Mouse (Mus musculus) forebrain, postnatal 0 days (tissue): ENCODE data around the gene Cab39. TPM values are rescaled to one million over a fixed set of nuclear protein-coding genes. Genes with fewer than 3 reads are reported as not detected.

Source experiments
- ATAC-seq: fragments of 200-750 bp; cut with Nextera tagmentation; 2 replicates; pipeline ENCODE4 v1.8.0; 2017; ENCODE audit warnings: mild to moderate bottlenecking, moderate library complexity
- DNase-seq: peaks from one replicate; pipeline ENCODE4 v3.0.0-alpha.2; 2015
- H3K27ac ChIP-seq: fragments of 300-500 bp; sonication (generic); 2 replicates; pipeline ENCODE4 v1.5.1; 2014; ENCODE audit warnings: low read depth, mild to moderate bottlenecking, antibody characterized with exemption, low read length, moderate library complexity, mixed read lengths
- H3K27me3 ChIP-seq: fragments of 300-500 bp; sonication (generic); 2 replicates; pipeline ENCODE4 v1.6.1; 2014; ENCODE audit warnings: mild to moderate bottlenecking, low read length, mixed read lengths; ENCODE audit not compliant: insufficient read depth
- H3K36me3 ChIP-seq: fragments of 300-500 bp; sonication (generic); 2 replicates; pipeline ENCODE4 v1.6.1; 2014; ENCODE audit warnings: mild to moderate bottlenecking, moderate library complexity; ENCODE audit not compliant: insufficient read depth
- H3K4me1 ChIP-seq: fragments of 300-500 bp; sonication (generic); 2 replicates; pipeline ENCODE4 v1.6.1; 2014; ENCODE audit warnings: antibody characterized with exemption; ENCODE audit not compliant: insufficient read depth
- H3K4me2 ChIP-seq: fragments of 300-500 bp; sonication (generic); 2 replicates; pipeline ENCODE4 v1.6.1; 2014; ENCODE audit warnings: low read depth, mild to moderate bottlenecking, moderate library complexity
- H3K4me3 ChIP-seq: fragments of 300-500 bp; sonication (generic); 2 replicates; pipeline ENCODE4 v1.5.1; 2014; ENCODE audit warnings: low read depth, low read length, mixed read lengths
- H3K9ac ChIP-seq: fragments of 300-500 bp; sonication (generic); 2 replicates; pipeline ENCODE4 v1.6.1; 2014; ENCODE audit warnings: mild to moderate bottlenecking
- H3K9me3 ChIP-seq: fragments of 300-500 bp; sonication (generic); 2 replicates; pipeline ENCODE4 v1.6.1; 2016; ENCODE audit warnings: low read length
- CTCF ChIP-seq: sonication (generic); IDR thresholded peaks from 2 replicates; pipeline ENCODE4 v1.5.1; 2016; ENCODE audit warnings: antibody characterized with exemption, control low read depth, low read depth
- WGBS: fragments of 180-500 bp; shearing (Covaris S2); extraction: QIAGEN DNeasy Blood & Tissue Kit; methylation state at CpG from one replicate; pipeline ENCODE4 v1.1.7; 2014; 5-methylcytosine and 5-hydroxymethylcytosine counted together
- polyA plus RNA-seq: library from polyadenylated mRNA; unstranded; fragments of >200 nt; fragmentation: Nextera tagmentation; extraction: Ambion mirVana; gene quantifications from 2 replicates; pipeline ENCODE4 v1.2.1, GENCODE M21; 2015
- total RNA-seq: library from RNA; depleted of rRNA; stranded (reverse); fragments of >200 nt; gene quantifications from 2 replicates; pipeline ENCODE4 v1.2.3, GENCODE M21; 2014

Cab39 gene
- total and polyA plus RNA-seq, 2 experiments from 2014 or later = 46.1 to 216 TPM

DNA sequence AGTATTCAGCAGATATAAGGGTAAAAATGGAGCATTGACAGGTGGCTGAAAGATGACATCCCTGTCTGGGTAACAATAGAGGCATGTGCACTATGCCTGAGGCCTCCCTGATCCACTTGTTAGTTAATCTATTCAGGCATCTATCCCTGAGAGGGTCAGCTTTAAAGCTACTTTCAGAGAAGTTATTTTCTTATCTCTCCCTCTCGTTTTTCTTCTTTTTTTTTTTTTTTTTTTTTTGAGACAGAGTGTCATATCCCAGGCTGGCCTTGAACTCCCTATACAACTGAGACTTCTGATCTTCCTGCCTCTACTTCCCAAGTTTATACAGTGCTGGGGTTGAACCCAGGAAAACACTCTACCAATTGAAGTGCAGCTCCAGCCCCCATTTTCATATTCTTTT is 25.5 kb upstream of the Cab39 start:
- no peak overlapping the region for H3K4me3 ChIP-seq
- H3K36me3 ChIP-seq = no peaks in the 10 kb centered on the region
- 71% methylated on average over 1 of the region's 1 CpGs for WGBS
- H3K4me2 ChIP-seq = no peak overlapping the region
- TF ChIP-seq CTCF = no peak
- H3K27me3 ChIP-seq = no peaks in the 10 kb centered on the region
- DNase-seq (no peak), ATAC-seq (no peak)
- no peaks in the 10 kb centered on the region for H3K9me3 ChIP-seq
- no peak overlapping the region for H3K9ac ChIP-seq
- no peak overlapping the region for H3K27ac ChIP-seq
- no peaks in the 10 kb centered on the region for H3K4me1 ChIP-seq

GRCm38 (mm10) chr1:85771976-85772375 is 21.3 kb upstream of the Cab39 start:
- H3K9me3 ChIP-seq = no peaks in the 10 kb centered on the region
- H3K36me3 ChIP-seq = no peaks in the 10 kb centered on the region
- no peak overlapping the region for H3K27ac ChIP-seq
- ATAC-seq (no peak), DNase-seq (no peak)
- no peaks in the 10 kb centered on the region for H3K27me3 ChIP-seq
- no peak overlapping the region for H3K9ac ChIP-seq
- no peaks in the 10 kb centered on the region for H3K4me1 ChIP-seq
- no peak overlapping the region for H3K4me3 ChIP-seq
- 72% methylated on average over 3 of the region's 3 CpGs for WGBS
- no peak for TF ChIP-seq CTCF
- H3K4me2 ChIP-seq = no peak overlapping the region

- no peaks in the 10 kb centered on the region for H3K4me1 ChIP-seq
- ATAC-seq = no peak
- no peaks in the 10 kb centered on the region for H3K27me3 ChIP-seq
- H3K9me3 ChIP-seq = no peaks in the 10 kb centered on the region
- no peak overlapping the region for H3K4me2 ChIP-seq
- TF ChIP-seq CTCF = no peak
- no peaks in the 10 kb centered on the region for H3K36me3 ChIP-seq
- no peak for DNase-seq
- H3K4me3 ChIP-seq = no peak overlapping the region
- H3K9ac ChIP-seq = no peak overlapping the region
- WGBS = 80% methylated on average over 7 of the region's 7 CpGs
- H3K27ac ChIP-seq = no peak overlapping the region
These were observed 18.1 kb upstream of the Cab39 start for GRCm38 (mm10) chr1:85775136-85775535.

DNA sequence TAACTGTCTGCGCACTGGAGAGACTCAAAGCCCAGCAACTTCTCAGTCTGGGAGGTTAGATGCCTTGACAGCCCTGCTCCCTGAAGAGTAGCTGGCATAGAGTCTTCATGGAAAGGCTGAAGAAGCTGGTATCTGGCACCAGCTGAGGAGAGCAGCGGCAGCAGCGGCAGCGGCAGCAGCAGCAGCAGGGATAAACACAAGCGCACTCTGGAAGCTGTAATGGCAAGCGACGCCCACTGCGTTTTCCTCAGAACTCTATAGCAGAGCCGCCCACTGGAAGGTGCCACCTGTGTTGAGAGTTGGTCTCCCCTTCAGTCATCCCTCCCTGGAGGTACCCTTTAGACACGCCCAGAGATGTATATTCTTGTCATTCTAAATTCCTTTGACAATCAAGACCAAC is 17.1 kb upstream of the Cab39 start:
- H3K36me3 ChIP-seq = no peaks in the 10 kb centered on the region
- no peak overlapping the region for H3K4me2 ChIP-seq
- ATAC-seq = no peak
- no peak overlapping the region for H3K9ac ChIP-seq
- DNase-seq = no peak
- no peaks in the 10 kb centered on the region for H3K27me3 ChIP-seq
- no peak overlapping the region for H3K4me3 ChIP-seq
- no peak for TF ChIP-seq CTCF
- 51% methylated on average over 10 of the region's 10 CpGs for WGBS
- no peaks in the 10 kb centered on the region for H3K4me1 ChIP-seq
- no peaks in the 10 kb centered on the region for H3K9me3 ChIP-seq
- H3K27ac ChIP-seq = no peak overlapping the region

GRCm38 (mm10) chr1:85778436-85778835 is 14.8 kb upstream of the Cab39 start, which contains the start of gene A630001G21Rik:
A630001G21Rik (minus strand) TSS chr1:85778643.
- no peak for ATAC-seq

DNA sequence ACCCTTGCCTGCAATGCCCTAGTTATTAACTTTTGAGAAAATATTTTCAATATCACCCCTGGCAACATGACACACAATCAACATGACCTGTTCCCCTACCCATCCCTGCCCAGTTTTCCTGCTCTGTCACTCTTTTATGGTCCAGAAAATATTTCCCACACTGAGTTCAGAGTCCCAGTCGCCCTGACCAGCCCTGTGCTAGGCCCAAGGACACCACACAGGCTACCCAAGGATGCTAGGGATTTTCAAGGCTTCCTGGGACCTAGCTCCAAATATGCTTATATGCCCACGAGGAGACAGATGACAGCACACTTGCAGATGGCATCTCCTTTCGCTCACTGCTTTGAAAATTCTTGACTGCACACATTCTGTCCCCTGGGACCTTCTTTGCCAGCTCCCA is 14.2 kb upstream of the Cab39 start:
- Histone ChIP-seq H3K4me2 (no peak overlapping the region), H3K36me3 (no peaks in the 10 kb centered on the region), H3K4me3 (no peak overlapping the region), H3K4me1 (no peaks in the 10 kb centered on the region), H3K9ac (no peak overlapping the region), H3K27me3 (no peaks in the 10 kb centered on the region), H3K9me3 (no peaks in the 10 kb centered on the region), H3K27ac (no peak overlapping the region)
- TF ChIP-seq CTCF = no peak
- DNase-seq (no peak), ATAC-seq (no peak)
- 62% methylated on average over 3 of the region's 3 CpGs for WGBS

More at GRCm38 (mm10) chr1:85778436-85778835, 14.8 kb upstream of the Cab39 start, which contains the start of gene A630001G21Rik:
- no peaks in the 10 kb centered on the region for H3K36me3 ChIP-seq
- TF ChIP-seq CTCF = no peak
- no peak within 1 kb of the TSS for H3K9ac ChIP-seq
- no peaks in the 10 kb centered on the region for H3K4me1 ChIP-seq
- no peak within 1 kb of the TSS for H3K27ac ChIP-seq
- DNase-seq = no peak
- H3K27me3 ChIP-seq = no peaks in the 10 kb centered on the region
- H3K4me2 ChIP-seq = no peak within 1 kb of the TSS
- WGBS = 94% methylated on average over 4 of the region's 4 CpGs
- no peaks in the 10 kb centered on the region for H3K9me3 ChIP-seq
- no peak within 1 kb of the TSS for H3K4me3 ChIP-seq

DNA sequence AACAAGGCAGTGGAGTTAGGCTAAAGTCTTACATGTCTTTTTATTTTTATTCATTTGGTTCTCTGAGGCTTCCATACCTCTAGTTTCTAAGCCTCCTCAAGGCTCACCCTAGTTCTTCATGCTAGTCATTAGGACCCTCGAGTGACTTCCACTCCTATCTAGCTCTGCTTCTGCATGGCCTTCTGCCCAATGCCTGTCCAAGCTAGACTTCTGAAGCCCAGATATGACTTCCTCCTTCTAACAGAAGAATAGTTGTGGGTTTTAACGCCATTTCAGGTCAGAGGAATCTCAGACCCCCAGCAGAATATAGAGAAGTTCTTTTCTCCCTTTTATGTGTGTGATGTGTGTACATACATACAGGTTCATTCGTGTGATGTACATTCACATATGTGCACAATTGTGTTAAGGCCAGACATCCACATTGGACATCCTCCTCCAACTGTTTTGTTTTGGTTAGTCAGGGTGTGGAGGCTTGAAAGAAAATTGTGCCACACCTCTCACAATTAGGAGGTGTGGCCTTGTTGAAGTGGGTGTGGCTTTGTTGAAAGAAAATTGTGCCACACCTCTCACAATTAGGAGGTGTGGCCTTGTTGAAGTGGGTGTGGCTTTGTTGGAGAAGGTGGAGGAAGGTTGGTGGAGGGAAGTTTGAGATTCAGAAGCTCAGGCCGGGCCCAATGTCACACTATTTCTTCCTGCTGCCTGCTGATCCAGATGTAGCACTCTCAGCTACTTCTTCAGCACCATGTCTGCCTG is 13.6 kb upstream of the Cab39 start:
- Histone ChIP-seq H3K4me2 (no peak overlapping the region), H3K9me3 (no peaks in the 10 kb centered on the region), H3K4me3 (no peak overlapping the region), H3K27ac (no peak overlapping the region), H3K36me3 (no peaks in the 10 kb centered on the region), H3K4me1 (no peaks in the 10 kb centered on the region), H3K9ac (no peak overlapping the region), H3K27me3 (no peaks in the 10 kb centered on the region)
- no peak for TF ChIP-seq CTCF
- 82% methylated on average over 4 of the region's 4 CpGs for WGBS
- ATAC-seq (no peak), DNase-seq (no peak)
